Mouse (Mus musculus): ENCODE measurements around the gene Cltc.
A peak's percentile ranks its signal among the peaks of the same experiment; 100 is the strongest.
"Not testable (repeated sequence)": the region's sequence is repeated elsewhere in the genome, so short reads cannot be mapped to it uniquely, and the experiment has no call there.

Gene Cltc

DNA sequence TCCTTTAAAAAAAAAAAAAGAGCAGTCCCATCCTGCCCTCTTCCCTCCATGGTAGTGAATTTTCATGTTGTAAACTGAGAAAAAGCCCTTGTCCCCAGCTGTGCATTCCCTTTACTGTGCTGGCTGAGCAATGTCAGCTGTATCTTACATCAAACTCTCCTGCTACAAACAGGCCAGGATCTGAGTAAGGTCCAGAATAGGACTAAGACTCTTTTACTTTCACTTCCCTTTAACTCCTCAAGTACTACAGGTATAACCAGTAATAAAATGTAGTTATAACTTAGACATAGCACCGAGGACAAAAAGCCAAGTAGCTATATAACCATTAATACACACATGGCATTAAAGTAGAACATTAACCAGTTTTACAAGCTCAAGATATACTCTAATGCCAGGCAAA is 18.4 kb downstream of the Cltc start:
- no peak for DNase-seq (ENCODE audit: low read depth, low spot score)

DNA sequence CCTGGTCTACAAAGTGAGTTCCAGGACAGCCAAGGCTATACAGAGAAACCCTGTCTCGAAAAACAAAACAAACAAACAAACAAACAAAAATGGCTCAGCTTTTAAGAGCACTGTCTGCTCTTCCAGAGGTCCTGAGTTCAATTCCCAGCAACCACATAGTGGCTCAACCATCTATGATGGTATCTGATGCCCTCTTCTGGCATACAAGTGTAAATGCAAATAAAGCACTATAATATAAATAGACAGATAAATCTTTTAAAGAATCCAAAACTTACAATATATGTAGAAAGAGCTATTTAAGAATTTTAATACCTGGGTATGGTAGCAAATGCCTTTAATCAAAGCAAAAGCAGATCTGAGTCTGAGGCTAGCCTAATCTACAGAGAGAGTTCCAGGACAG is 19.1 kb downstream of the Cltc start:
- not testable (repeated sequence) for DNase-seq (ENCODE audit: low read depth, low spot score)

DNA sequence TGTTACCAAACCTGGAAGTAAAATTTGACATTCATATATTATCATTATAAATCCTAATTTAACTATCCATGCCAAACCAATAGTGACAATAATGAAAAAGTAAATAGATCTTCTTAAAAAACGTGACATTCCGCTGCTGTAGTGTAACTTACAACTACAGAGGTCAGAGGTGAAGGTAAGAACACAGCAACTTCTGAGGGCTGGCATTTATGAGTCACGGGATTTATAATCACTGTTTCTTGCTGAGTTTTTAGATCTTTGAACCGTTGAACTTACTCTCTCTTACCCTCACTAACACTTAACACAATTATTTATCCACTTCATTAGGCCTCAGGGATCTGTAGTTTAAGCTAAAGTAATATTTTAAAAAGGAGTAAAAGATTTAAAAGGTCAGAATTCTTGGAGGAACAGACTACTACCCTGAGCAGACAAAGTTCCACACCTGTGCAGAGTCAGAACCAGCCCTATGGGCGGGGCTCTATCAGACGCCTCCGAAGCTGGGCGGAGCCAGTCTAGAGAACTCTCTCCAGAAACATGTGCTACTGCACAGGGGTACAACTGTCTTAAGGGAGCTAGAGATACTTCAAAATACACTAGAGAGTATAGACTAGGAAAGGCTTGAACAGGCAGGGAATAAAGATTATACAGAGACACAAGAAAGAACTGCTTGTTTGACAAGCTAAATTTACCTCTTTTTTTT is 19.9 kb downstream of the Cltc start:
- peak; percentile 32 for DNase-seq (ENCODE audit: low read depth, low spot score)

DNA sequence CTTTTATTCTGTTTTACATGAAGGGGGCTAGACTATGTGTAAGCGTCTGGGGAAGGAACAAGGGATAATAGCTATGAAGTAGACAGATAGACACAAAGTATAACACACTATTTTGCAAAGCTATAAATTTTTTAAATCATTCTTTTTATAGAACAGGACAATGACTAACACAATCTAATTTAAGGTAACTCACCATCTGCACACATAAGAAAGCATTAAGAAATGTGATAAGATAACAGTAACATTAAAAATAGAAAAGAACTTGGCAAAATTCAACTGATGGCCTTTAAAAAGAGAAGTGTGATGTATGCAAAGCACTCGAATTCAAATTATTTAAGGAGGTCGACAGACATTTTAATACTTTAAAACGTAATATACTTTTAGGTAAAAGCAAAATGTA is 22.4 kb downstream of the Cltc start:
- no peak for DNase-seq (ENCODE audit: low read depth, low spot score)

DNA sequence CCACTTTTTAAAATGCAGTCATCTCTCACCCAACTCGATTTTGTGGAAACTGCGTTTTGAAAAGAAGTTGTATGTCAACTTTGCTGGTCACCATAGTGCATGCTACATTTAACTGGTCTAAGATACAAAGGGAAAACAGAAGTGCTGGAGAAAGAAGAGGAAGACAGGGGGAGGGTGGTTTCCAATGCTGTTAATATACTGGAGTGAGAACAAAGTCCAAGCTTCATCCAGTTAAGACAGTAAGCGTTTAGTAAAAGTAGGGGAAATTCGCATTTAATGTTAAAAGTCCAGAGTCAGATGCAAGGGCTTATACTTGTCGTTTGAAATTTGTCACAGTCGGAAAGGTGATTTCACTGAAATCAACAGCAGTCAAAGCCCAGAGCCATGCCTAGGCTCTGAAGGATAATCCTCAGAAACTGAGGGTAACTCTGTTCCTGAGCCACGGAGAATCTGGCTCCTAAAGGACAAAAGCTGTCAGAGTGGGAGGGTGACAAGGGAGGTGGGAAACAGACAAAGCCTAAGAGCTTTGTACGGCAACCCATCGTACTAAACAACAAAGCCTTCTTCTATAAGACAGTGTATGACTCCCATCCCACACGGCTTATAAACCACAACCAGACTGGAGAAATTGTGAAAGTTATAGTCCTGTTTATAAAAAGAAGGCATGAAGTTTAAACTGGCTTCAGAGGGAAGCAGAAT is 23.0 kb downstream of the Cltc start:
- no peak for DNase-seq (ENCODE audit: low read depth, low spot score)

DNA sequence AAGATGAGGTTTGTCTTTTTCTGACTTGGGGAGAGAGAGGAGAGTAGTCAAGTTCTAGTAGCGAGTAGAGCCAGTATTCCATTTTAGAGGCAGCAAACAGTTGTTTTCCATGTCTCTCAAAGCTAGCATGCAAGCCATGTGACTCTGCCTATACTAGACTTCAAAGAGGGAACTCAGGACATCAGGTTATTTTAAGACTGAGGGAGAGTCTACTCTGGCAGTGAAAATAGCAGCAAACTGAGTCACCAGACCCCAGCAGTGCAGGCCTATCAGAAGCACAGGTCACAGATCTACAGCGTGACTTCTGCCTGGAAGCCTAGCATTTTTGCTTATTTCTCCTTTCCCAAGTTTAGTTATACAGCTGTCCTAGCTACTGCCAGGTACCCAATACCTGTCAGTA is 25.9 kb downstream of the Cltc start:
- no peak for DNase-seq (ENCODE audit: low read depth, low spot score)

DNA sequence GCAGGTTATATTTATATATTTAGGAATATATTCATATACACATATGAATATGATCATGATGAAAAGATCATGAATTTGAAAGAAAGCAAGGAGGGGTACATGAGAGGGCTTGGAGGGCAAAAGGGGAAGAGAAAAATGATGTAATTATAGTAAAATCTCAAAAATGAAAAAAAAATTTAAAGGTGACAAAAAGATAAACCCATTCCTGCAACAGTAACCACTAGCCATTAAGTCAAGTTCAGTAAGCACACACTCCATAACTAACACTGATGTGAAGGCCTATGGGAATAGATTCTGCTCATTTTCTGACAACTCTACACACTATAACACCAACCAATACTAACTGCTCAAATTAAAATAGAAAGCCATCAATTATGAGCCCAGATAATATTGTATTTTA is 31.8 kb downstream of the Cltc start:
- no peak for DNase-seq (ENCODE audit: low read depth, low spot score)

DNA sequence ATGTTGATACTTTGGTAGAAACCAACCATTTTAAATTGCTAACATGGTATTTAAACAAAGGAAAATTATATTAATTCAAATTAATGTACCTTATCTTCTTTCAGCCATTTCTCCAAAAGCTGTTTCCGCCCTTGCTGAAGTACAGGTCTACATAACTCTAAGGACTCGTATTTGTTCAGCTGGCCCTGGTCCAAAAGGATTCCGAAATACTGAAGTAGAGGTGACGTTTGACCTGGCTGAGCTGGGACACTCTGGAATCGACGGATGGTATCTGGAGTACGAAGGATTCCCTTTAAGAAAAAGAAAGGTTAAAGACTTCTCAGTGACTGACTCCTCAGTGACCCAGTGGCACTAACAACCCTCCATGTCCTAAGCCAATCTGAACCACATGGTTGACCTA is 32.4 kb downstream of the Cltc start:
- no peak for DNase-seq (ENCODE audit: low read depth, low spot score)

DNA sequence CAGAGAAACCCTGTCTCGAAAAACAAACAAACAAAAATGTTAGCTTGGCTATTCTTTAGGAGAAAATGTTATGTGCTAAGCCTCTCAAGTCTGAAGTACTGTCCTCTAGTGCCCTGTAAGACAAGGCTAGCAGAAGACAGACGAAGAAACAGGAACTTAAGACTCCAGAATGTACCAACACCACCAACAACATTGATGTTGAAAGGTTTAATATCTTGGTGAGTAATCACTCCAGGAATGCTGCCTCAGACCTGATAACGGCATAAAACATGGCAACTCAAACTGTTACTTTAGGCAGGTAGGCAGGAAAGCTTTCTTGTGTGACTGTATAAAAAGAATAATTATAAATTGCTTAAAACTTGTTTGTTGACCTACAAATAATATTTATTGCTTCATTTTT is 33.4 kb downstream of the Cltc start:
- no peak for DNase-seq (ENCODE audit: low read depth, low spot score)

DNA sequence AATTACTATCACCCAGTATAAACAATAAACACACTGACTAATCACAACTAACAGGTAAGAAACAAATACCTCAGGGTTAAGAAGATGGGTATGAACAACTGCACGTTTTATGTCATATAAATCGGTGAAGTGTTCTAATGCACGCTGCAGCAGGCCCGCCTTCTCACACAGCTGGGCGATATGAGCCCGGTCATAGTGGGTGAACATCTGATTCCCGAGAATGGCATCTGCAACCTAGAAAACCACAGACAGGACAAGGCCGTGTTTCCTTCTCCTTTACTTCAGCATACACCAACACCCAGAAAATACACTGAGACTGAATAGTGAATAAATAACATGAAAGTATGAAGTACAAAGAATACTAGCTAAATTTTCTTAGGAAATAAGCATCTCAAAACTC is 38.0 kb downstream of the Cltc start:
- no peak for DNase-seq (ENCODE audit: low read depth, low spot score)

DNA sequence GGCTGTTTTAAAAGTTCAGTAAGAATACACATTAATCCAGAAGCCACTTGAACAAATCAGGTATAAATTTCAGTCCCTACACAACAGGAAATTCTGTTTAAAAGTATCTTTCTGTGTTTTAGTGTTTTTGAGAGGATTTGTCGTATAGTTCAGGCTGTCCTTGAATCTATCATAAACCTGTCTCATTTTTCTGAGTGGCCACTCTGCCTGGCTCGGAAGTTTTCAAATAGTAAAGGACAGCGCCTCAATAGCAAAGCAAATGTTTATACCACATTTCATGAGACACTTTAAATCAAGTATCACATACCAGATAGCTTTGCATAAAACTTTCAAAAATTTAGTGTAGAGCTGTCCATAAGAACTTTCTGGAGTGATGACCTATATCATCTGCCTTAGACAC is 39.0 kb downstream of the Cltc start:
- DNase-seq (ENCODE audit: low read depth, low spot score): no peak

DNA sequence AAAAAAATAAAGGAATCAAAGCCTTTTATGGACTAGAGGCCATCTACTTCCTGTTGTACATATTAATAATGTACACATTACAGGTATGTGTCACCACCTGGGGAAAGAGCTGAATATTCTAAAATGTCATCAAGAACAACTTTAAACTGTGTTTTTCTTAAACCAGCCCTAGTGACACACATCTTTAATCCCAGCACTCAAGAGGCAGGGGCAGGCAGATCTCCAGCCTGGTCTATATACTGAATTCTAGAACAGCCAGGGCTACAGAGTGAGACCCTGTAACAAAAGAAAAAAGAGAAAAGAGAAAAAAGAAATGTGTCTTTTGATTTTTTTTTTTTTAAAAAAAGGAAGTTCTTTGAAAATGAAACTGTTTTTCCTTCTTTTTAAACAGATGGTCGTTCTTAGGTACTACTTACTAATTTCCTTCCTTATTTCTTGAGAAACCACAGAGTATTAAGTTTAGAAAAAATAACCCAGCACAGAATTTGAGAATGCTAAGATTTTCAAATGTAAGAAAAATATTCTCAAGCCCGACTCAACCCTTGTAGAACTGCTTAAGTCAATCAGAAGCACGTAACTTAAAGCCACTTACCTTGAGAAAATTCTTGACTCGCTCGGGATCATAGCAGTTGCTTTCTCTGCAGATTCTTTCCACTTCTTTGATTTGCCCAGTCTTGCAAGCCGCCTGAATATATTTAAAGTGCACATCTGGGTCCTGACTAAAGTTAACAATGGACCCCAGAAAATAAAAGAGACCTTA is 39.9 kb downstream of the Cltc start:
- no peak for DNase-seq (ENCODE audit: low read depth, low spot score)

DNA sequence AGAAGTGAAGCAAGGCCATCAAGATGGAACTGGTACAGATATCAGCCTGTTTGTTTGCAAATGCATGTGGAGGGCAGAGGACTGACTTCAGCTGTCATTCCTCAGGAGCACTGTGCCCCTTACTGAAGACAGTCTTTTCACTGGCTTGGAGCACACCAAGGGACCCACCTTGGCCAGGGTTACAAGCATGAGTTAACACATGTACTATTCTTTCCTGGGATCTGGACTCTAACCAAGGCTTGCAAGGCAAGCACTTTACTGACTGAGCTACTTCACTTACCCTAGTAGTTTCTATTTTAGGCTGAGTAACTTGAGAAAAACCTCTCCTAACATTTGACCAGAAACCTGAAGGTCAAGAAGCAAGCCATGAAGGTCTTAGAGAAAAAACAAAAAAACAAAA is 42.8 kb downstream of the Cltc start:
- no peak for DNase-seq (ENCODE audit: low read depth, low spot score)

DNA sequence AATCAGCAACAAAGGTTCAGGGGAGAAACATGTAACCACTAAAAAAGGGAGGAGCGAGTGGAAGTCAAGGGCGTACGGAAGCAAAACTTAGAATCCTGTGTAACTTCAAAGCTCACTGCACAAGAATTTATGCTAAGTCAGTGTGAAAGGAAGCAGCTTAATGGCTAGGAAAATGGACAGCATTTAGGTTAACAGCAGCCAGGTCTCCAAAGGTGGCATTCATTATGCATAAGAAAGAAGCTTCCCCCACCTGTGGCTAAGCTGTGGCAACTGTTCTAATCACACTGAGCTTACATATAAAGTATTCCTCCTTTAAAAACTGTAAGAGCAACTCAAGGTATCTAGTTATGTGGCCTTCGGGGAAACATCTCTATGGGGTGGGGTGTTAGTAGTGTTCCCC is 56.2 kb downstream of the Cltc start:
- DNase-seq (ENCODE audit: low read depth, low spot score): peak; percentile 82

DNA sequence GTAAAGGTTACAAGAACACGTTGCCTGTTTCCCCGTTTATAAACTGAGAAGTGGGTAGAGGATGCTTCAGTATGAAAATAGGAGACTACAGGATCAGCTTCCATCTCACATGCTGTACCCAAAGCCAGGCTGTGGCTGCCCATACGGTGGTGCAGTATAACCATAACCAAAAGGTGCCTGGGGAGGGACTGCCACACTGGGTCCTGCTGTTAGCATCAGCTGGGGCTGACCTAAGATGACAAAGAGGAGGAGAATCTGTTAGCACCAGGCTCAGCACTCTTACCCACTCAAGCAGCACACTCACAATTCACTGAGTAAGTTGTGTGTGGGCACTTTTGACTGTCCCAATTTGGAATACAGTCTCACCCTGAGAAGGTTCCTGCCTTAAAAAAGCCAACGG is 61.9 kb downstream of the Cltc start:
- DNase-seq (ENCODE audit: low read depth, low spot score): no peak

DNA sequence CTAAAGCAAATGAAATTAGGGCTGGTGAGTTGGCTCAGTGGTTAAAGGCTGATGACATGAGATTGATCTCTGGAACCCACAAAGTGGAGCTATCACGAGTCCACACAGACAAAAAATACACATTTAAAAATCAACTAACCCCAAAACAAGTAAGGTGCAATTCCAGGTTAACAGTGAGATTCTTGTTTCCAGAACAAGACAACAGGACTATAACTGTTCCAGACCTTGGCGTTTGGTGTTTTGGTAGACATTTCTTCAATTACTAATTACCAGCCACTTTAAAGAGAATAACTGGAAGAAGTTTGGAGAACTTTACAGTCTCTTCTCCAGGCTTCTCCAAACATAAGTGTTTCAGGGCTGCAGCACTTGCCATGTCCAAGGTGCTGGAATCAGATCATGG is 64.8 kb downstream of the Cltc start:
- DNase-seq (ENCODE audit: low read depth, low spot score): no peak

DNA sequence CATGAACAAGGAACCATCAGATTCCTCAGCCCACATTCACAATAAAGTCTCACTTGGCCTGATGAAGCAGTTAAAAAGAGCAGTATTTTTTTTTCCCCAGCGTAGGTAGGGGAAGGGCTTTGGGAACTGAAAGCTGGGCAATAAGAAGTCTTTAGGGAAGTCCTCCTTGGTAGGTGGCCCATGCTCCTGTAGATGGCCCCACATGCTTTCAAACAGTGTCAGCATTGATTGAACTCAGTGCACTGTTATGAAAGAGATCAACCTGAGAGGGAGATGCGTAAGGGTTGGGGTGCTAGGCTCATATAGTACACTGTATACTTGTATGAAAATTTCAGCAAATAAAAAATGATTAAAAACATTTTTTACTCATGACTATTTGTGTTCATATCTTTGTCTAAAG is 65.4 kb downstream of the Cltc start:
- no peak for DNase-seq (ENCODE audit: low read depth, low spot score)

DNA sequence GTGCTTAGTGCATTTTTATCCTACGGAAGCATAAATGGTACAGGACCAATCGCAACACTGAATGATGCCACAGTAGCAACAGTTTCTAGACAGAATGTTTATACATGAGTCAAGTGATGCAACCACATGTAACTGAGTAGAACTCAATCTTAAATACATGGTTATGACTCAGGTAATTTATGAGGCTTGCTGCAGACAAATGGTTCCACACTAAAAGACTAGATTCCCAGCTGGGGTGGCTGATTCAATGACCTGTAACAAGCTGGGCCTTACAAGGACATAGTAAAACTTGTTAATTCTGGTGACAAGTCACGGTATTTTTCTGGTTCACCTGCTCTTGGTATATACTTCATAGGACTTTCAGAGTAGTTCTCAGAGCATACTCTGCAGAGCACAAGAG is 65.9 kb downstream of the Cltc start:
- no peak for DNase-seq (ENCODE audit: low read depth, low spot score)

DNA sequence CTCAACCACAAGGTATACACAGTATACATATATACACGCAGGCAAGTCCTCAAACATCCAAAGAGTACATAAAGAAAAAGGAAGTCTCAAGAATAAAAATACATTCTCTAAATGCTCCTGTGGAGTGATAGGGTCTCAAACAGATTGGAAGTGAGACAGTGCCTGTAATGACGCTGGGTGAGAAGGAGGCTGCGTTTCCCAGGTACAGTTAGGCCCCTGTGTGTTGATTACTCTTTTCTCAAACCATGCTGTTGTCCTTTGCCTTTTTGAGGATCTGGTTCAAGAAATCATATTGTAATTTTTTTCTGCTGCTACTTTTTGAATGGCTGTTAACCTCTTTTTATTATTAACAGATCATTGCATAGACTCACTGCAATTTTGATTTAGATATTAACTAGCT is 67.0 kb downstream of the Cltc start:
- no peak for DNase-seq (ENCODE audit: low read depth, low spot score)

DNA sequence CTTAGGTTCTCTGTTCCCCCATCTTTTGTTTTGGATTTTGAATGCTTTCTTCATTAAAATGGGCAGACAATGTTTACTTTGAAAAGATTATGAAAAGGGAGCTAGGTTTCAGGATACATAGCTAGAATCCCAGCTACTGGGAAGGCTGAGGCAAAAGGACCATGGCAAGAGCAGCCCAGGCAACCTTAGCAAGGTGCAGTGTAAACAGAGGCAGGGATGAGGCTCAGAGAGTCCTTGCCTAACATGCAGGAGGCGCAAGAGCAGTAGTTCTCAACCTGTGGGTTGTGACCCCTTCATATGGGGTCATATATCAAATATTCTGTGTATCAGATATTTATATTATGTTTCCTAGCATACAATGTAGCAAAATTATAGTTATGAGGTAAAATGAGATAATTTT is 72.0 kb downstream of the Cltc start:
- DNase-seq (ENCODE audit: low read depth, low spot score): no peak

DNA sequence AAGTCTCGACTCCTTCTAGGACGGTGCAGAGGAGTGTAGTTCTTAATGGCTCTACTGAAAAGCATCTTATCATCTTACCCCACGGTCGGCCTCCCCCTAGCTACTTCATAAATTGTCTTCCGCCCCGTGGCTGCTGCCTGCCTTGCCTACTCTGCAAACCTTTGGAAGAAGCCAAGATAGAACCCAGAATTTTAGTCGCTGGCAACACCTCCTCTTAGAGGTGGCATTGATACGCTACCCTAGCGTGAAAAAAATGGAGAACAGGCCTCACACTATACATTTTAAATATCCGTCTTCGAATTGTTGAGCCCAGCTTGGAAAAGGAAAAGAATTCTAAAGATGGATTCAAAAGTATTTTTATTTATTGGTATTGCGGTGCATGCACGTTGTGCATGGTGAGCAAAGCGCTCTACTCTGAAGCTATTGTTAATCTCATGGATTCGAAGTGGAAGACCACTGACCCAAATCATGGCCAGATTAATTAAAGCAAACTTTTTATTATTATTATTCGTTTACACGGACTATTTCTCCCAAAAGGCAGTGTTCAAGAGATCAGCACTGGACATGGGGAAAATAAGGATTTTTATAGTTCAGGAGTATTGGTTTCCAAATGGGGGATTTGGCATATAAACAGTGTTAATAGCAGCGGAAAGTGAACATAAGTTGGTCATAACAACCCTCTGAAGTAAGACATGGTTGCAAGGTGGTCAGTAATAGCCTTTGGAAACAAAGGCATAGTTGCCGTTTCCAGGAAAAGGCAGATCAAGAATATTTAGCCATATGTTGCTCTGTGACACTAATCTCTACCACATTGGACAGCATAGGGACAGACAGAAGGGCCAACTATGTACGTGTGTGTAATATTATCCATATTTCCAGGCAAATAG is 73.0 kb downstream of the Cltc start:
- no peak for DNase-seq (ENCODE audit: low read depth, low spot score)

Data from ES-CJ7 (cell line).